Mouse (Mus musculus) erythroblast, embryonic 14.5 days (primary cell): ENCODE data around the gene Htr7.

Experiments used
- GATA1 ChIP-seq: IDR thresholded peaks from 2 replicates; pipeline ENCODE4 v1.6.1; 2012; ENCODE audit warnings: low read length, inconsistent platforms, mixed read lengths
- TAL1 ChIP-seq: IDR thresholded peaks from 3 replicates; pipeline ENCODE4 v1.6.1; 2012; ENCODE audit warnings: low read length, inconsistent platforms, mixed read lengths

DNA sequence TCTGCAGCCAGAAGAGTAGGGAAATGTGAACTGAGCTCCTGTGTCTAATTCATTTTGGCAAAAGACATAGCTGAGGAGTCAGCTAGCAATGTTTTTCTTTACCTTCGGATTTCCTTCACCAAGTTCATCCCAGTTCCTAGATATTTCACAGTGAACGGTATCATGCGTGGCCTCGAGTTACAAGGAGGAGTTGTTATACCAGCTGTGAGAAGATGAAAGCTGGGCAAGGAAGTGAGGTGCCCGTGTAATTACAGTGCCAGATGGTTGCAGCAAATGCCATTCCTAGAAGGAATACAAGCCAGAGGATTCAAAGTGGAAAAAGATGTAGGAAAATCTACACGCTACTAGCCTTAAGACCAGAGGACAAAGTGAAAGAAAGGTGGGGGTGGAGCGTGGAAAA lies 41.6 kb upstream of the Htr7 start:
- TF ChIP-seq GATA1: no peak
- no peak for TF ChIP-seq TAL1
